Mouse (Mus musculus) midbrain, postnatal 0 days (tissue): ENCODE data around the gene Ccdc148. TPM values are rescaled to one million over a fixed set of nuclear protein-coding genes. Genes with fewer than 3 reads are reported as not detected.
A peak's percentile ranks its signal among the peaks of the same experiment; 100 is the strongest.

Experiments
- ATAC-seq: fragments of 200-750 bp; cut with Nextera tagmentation; 2 replicates; pipeline ENCODE4 v1.8.0; 2017; ENCODE audit warnings: moderate number of reproducible peaks, mild to moderate bottlenecking, moderate TSS enrichment, moderate library complexity; ENCODE audit not compliant: low FRiP score
- DNase-seq: peaks from one replicate; pipeline ENCODE4 v3.0.0-alpha.2; 2015; ENCODE audit warnings: low spot score
- H3K27ac ChIP-seq: fragments of 300-500 bp; sonication (generic); 2 replicates; pipeline ENCODE4 v1.5.1; 2014; ENCODE audit warnings: low read depth, mild to moderate bottlenecking, low read length, mixed read lengths
- H3K27me3 ChIP-seq: fragments of 300-500 bp; sonication (generic); 2 replicates; pipeline ENCODE4 v1.6.1; 2014; ENCODE audit warnings: low read length, control low read depth, mixed read lengths; ENCODE audit not compliant: insufficient read depth
- H3K36me3 ChIP-seq: fragments of 300-500 bp; sonication (generic); 2 replicates; pipeline ENCODE4 v1.6.1; 2014; ENCODE audit warnings: low read length, control low read depth, mixed read lengths; ENCODE audit not compliant: insufficient read depth
- H3K4me1 ChIP-seq: fragments of 300-500 bp; sonication (generic); 2 replicates; pipeline ENCODE4 v1.6.1; 2014; ENCODE audit warnings: mild to moderate bottlenecking, control low read depth, antibody characterized with exemption, low read length, mixed read lengths; ENCODE audit not compliant: insufficient read depth
- H3K4me2 ChIP-seq: fragments of 300-500 bp; sonication (generic); 2 replicates; pipeline ENCODE4 v1.6.1; 2014; ENCODE audit warnings: low read depth, mild to moderate bottlenecking, low read length, mixed read lengths; ENCODE audit not compliant: poor library complexity, severe bottlenecking
- H3K4me3 ChIP-seq: fragments of 300-500 bp; sonication (generic); 2 replicates; pipeline ENCODE4 v1.5.1; 2014; ENCODE audit warnings: low read depth, mild to moderate bottlenecking, low read length, moderate library complexity
- H3K9ac ChIP-seq: fragments of 300-500 bp; sonication (generic); replicated peaks from 2 replicates; pipeline ENCODE4 v1.6.1; 2014; ENCODE audit warnings: mild to moderate bottlenecking, low read length, moderate library complexity, mixed read lengths; ENCODE audit not compliant: poor library complexity, severe bottlenecking
- H3K9me3 ChIP-seq: fragments of 300-500 bp; sonication (generic); 2 replicates; pipeline ENCODE4 v1.6.1; 2016; ENCODE audit warnings: low read length, control low read depth
- CTCF ChIP-seq: IDR thresholded peaks from 2 replicates; pipeline ENCODE4 v1.5.1; 2016; ENCODE audit warnings: antibody characterized with exemption, mild to moderate bottlenecking
- whole genome bisulfite sequencing: fragments of 180-500 bp; shearing (Covaris S2); extraction: QIAGEN DNeasy Blood & Tissue Kit; methylation state at CpG from one replicate; pipeline ENCODE4 v1.1.7; 2014; 5-methylcytosine and 5-hydroxymethylcytosine counted together
- polyA plus RNA-seq: library from polyadenylated mRNA; unstranded; fragments of >200 nt; fragmentation: Nextera tagmentation; extraction: Ambion mirVana; gene quantifications from 2 replicates; pipeline ENCODE4 v1.2.1, GENCODE M21; 2015
- total RNA-seq: library from RNA; depleted of rRNA; stranded (reverse); fragments of >200 nt; gene quantifications from 2 replicates; pipeline ENCODE4 v1.2.3, GENCODE M21; 2014

Ccdc148 gene
- total and polyA plus RNA-seq, 2 experiments from 2014 or later = 5.3 to 7.7 TPM

GRCm38 (mm10) chr2:59043313-59044032, 117.0 kb downstream of the Ccdc148 start:
- H3K36me3 ChIP-seq = no peaks in the 10 kb centered on the region
- DNase-seq = no peak
- no peaks in the 10 kb centered on the region for H3K27me3 ChIP-seq
- no peak overlapping the region for H3K4me3 ChIP-seq
- no peaks in the 10 kb centered on the region for H3K4me1 ChIP-seq
- no peak for TF ChIP-seq CTCF
- no peak for ATAC-seq
- no peak overlapping the region for H3K4me2 ChIP-seq
- H3K9ac ChIP-seq = no peak overlapping the region
- no peak overlapping the region for H3K27ac ChIP-seq
- WGBS = 79% methylated on average over 22 of the region's 22 CpGs
- H3K9me3 ChIP-seq = no peaks in the 10 kb centered on the region

DNA sequence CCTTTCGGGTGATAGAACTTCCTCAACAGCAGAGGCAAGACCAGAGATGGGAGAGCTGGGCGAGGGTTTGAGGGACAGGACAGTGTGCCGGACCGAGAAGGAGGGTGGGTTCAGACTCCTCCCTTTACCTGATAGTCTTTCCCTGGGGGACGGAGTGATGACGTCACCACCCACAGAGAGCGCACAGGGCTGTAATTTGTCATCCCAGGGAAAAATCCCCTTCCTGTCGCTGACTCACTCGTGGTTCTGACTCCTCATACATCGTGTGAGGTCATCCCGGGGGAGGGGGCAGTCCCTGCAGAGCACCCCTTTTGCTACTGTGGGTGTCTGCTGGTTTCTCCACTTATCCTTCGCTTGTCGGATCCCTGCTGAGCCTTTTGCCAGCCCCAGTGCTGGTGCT, 117.9 kb downstream of the Ccdc148 start:
- TF ChIP-seq CTCF = no peak
- no peak for DNase-seq
- no peak overlapping the region for H3K4me3 ChIP-seq

DNA sequence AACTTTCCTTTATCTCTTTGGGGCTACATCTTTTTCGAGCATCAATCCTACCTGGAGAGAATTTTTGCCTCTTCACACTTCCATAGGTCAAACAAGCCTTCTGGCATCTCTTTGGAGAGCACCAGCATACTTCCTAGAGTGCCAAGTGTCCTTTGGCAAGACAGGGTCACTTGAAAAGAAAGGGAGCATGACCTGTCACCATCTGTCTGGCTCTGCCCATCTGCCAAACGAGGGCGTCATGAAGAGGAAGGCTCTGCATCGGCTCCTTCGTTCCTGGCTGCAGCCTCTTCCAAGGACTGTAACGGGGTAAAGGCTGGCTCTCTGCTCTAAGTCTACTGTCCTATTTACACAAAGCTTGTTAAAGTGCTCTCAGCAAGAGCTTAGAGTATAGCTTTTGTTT, 124.0 kb downstream of the Ccdc148 start:
- DNase-seq (peak; percentile 33), ATAC-seq (no peak)
- Histone ChIP-seq H3K4me3 (no peak overlapping the region), H3K9me3 (no peaks in the 10 kb centered on the region), H3K27ac (no peak overlapping the region), H3K4me2 (no peak overlapping the region), H3K36me3 (no peaks in the 10 kb centered on the region), H3K27me3 (no peaks in the 10 kb centered on the region), H3K9ac (0 out of 2 replicates have a peak overlapping the region, but pooled peaks have one; percentile 4), H3K4me1 (no peaks in the 10 kb centered on the region)
- WGBS = 76% methylated on average over 6 of the region's 6 CpGs
- no peak for TF ChIP-seq CTCF

More for the DNA sequence above, 117.9 kb downstream of the Ccdc148 start:
- 73% methylated on average over 13 of the region's 13 CpGs for WGBS
- no peak overlapping the region for H3K27ac ChIP-seq
- H3K4me1 ChIP-seq = no peaks in the 10 kb centered on the region
- no peaks in the 10 kb centered on the region for H3K36me3 ChIP-seq
- no peak overlapping the region for H3K9ac ChIP-seq
- no peak overlapping the region for H3K4me2 ChIP-seq
- ATAC-seq = no peak; the same call in 1 of the 2 replicates
- H3K9me3 ChIP-seq = no peaks in the 10 kb centered on the region
- no peaks in the 10 kb centered on the region for H3K27me3 ChIP-seq

- no peaks in the 10 kb centered on the region for H3K36me3 ChIP-seq
- no peaks in the 10 kb centered on the region for H3K9me3 ChIP-seq
- no peaks in the 10 kb centered on the region for H3K27me3 ChIP-seq
- 93% methylated on average over 3 of the region's 3 CpGs for WGBS
- no peaks in the 10 kb centered on the region for H3K4me1 ChIP-seq
- no peak overlapping the region for H3K4me3 ChIP-seq
- TF ChIP-seq CTCF = no peak
- DNase-seq (no peak), ATAC-seq (no peak)
- no peak overlapping the region for H3K27ac ChIP-seq
- H3K9ac ChIP-seq = no peak overlapping the region
- no peak overlapping the region for H3K4me2 ChIP-seq
Observed at GRCm38 (mm10) chr2:59035206-59035605, 125.3 kb downstream of the Ccdc148 start.

- no peaks in the 10 kb centered on the region for H3K36me3 ChIP-seq
- H3K4me2 ChIP-seq = no peak overlapping the region
- H3K9me3 ChIP-seq = no peaks in the 10 kb centered on the region
- no peaks in the 10 kb centered on the region for H3K27me3 ChIP-seq
- H3K9ac ChIP-seq = no peak overlapping the region
- no peak overlapping the region for H3K4me3 ChIP-seq
- 74% methylated on average over 6 of the region's 6 CpGs for WGBS
- H3K4me1 ChIP-seq = no peaks in the 10 kb centered on the region
- no peak overlapping the region for H3K27ac ChIP-seq
- no peak for TF ChIP-seq CTCF
- ATAC-seq = no peak
- DNase-seq = no peak
Observed at GRCm38 (mm10) chr2:59034281-59034680, 126.2 kb downstream of the Ccdc148 start.

DNA sequence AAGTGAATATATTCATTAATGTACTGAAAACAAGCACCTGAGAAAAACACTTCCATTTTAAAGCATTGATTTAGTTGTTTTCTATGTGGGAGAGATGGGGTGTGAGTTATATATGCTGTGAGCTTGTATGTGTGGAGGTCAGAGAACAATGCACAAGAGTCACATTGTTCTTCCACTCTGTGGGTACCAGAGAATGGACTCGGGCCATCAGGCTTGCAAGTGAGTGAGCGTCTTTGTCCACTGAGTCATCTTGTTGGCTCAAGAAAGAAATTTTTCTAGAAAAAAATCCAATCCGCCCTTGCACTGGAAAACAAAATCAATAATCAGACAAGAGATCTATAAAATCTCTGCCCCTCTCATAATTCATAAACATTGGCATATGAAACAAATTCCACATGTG, 135.9 kb downstream of the Ccdc148 start:
- H3K4me2 ChIP-seq = no peak overlapping the region
- no peak overlapping the region for H3K9ac ChIP-seq
- no peak for TF ChIP-seq CTCF
- H3K27me3 ChIP-seq = no peaks in the 10 kb centered on the region
- ATAC-seq (no peak), DNase-seq (no peak)
- no peaks in the 10 kb centered on the region for H3K36me3 ChIP-seq
- H3K4me3 ChIP-seq = no peak overlapping the region
- H3K9me3 ChIP-seq = no peaks in the 10 kb centered on the region
- 84% methylated on average over 3 of the region's 3 CpGs for WGBS
- no peak overlapping the region for H3K27ac ChIP-seq
- no peaks in the 10 kb centered on the region for H3K4me1 ChIP-seq
